Mouse (Mus musculus) cortical plate, adult 2 months (tissue): Measurements from ENCODE around the gene Gm17416. TPM values are rescaled to one million over a fixed set of nuclear protein-coding genes. Genes with fewer than 3 reads are reported as not detected.

ENCODE experiments used
- H3K27ac ChIP-seq: fragments of 200-500 bp; 2 replicates; pipeline ENCODE4 v1.5.1; 2012; ENCODE audit warnings: low read length, control low read depth, inconsistent platforms; ENCODE audit not compliant: insufficient read depth
- H3K4me1 ChIP-seq: fragments of 200-500 bp; 2 replicates; pipeline ENCODE4 v1.6.1; 2011; ENCODE audit warnings: low read length; ENCODE audit not compliant: control insufficient read depth, insufficient read depth
- H3K4me3 ChIP-seq: fragments of 200-500 bp; 2 replicates; pipeline ENCODE4 v1.5.1; 2011; ENCODE audit warnings: mild to moderate bottlenecking, low read length, control low read depth; ENCODE audit not compliant: insufficient read depth
- CTCF ChIP-seq: fragments of 200-500 bp; IDR thresholded peaks from 2 replicates; pipeline ENCODE4 v1.5.1; 2011; ENCODE audit warnings: mild to moderate bottlenecking, control low read depth, low read length; ENCODE audit not compliant: insufficient read depth; ENCODE audit errors: extremely low read depth
- POLR2A ChIP-seq: fragments of 200-500 bp; IDR thresholded peaks from 2 replicates; pipeline ENCODE4 v1.6.1; 2011; ENCODE audit warnings: mild to moderate bottlenecking, low read length, control low read depth; ENCODE audit not compliant: insufficient read depth; ENCODE audit errors: extremely low read depth
- polyA plus RNA-seq: library from polyadenylated mRNA; depleted of rRNA; stranded (reverse); fragments of >200 nt; gene quantifications from 2 replicates; pipeline ENCODE4 v1.2.3, GENCODE M21; 2012; rRNA removed

Gm17416 gene
- polyA plus RNA-seq, result not detected in 2 replicates

DNA sequence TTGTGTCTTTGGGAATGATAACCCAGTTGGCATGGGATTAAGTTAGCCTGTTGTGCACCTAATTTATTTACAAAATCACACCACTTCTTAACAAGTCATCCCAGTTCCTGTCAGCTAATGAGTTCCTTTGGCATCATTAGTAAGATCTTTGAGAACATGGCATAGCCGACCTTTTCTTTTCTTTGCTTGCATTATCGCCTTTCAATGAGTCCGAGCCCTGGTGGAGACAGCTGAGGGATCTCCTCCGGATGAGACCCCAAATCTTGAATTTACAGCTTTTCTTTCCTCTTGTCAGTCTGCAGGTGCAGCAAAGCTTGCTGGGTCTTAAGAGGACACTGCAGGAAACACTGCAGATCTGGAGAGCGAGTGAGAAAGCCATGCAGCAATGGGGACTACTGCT is at the start of gene Gm17416:
Gene Gm17416 (plus strand): TSS at position 301 of the 400 bp plus-strand sequence.
- no peak within 1 kb of the TSS for H3K27ac ChIP-seq
- TF ChIP-seq CTCF (no peak), POLR2A (no peak)
- no peaks in the 10 kb centered on the region for H3K4me1 ChIP-seq
- no peak within 1 kb of the TSS for H3K4me3 ChIP-seq

GRCm38 (mm10) chr2:152539944-152540710 is 29.0 kb upstream of the Gm17416 start, which contains the start of gene Defb29:
Gene Defb29, minus strand, starts transcription at chr2:152540098.
- Histone ChIP-seq H3K4me3 (no peak within 1 kb of the TSS), H3K4me1 (no peaks in the 10 kb centered on the region), H3K27ac (no peak within 1 kb of the TSS)
- TF ChIP-seq POLR2A (no peak), CTCF (no peak)

DNA sequence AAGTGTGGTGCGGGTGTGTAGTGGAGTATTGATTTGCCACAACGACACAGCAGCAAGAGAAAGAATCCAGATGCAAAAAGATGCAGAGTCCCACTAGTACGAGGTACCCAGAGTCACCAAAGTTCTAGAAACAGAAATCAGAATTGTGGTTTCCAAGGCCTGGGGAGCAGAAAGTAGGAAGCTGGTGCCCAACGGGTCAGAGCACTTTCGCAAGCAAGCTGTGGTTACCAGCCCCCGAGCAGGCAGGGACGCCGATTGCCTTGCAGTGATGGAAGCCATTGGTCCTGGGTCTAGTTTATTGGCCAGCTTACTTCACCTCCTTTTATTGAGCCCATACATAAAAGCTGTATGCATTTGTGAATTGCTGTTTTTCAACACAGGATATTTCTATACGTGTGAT is 27.2 kb upstream of the Gm17416 start:
- Histone ChIP-seq H3K4me1 (no peaks in the 10 kb centered on the region), H3K27ac (no peak overlapping the region), H3K4me3 (no peak overlapping the region)
- no peak for TF ChIP-seq CTCF

DNA sequence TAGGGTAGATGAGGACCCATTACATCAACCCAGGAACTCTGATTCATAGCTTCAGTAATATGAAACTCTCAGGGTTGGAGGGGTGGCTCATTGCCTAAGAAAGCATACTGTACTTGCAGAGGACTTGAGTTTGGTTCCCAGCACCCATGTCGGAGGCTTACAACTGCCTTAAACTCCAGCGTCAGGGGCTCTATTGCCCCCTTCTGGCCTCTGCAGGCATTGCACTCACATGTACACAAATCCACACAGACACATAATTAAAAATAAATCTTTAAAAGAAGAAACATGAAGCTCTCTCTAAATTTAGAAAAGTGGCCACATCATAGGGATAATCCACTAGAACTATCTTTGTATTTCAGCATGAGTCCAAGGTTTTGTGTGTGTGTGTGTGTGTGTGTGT is 26.2 kb upstream of the Gm17416 start:
- TF ChIP-seq CTCF (no peak), POLR2A (no peak)
- no peak overlapping the region for H3K27ac ChIP-seq
- H3K4me1 ChIP-seq, result no peaks in the 10 kb centered on the region
- no peak overlapping the region for H3K4me3 ChIP-seq

DNA sequence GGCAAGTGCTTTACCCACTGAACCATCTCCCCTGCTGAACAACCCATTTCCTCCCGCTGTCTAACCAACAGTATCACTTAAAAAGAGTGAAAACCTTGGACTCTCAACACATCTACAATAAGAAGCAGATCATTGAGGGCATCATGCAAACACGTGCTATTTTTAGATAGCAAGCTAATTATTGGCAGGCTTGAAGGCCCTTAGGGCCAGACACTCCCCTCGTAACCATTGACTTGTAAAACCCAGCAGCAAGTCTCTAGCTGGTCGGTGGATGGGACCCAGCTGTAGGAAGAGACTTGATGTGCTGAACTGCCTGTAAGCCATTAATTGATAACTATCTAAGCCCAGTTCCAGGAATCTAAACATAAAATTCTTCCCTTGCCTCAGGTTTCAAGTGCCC is 25.7 kb upstream of the Gm17416 start:
- TF ChIP-seq CTCF (no peak), POLR2A (no peak)
- no peak overlapping the region for H3K27ac ChIP-seq
- no peak overlapping the region for H3K4me3 ChIP-seq
- H3K4me1 ChIP-seq, result no peaks in the 10 kb centered on the region

- Histone ChIP-seq H3K4me1 (no peaks in the 10 kb centered on the region), H3K4me3 (no peak overlapping the region), H3K27ac (no peak overlapping the region)
- TF ChIP-seq CTCF, result peak; percentile 65
- TF ChIP-seq POLR2A, result no peak
Observed at GRCm38 (mm10) chr2:152544691-152545090, 24.4 kb upstream of the Gm17416 start.

DNA sequence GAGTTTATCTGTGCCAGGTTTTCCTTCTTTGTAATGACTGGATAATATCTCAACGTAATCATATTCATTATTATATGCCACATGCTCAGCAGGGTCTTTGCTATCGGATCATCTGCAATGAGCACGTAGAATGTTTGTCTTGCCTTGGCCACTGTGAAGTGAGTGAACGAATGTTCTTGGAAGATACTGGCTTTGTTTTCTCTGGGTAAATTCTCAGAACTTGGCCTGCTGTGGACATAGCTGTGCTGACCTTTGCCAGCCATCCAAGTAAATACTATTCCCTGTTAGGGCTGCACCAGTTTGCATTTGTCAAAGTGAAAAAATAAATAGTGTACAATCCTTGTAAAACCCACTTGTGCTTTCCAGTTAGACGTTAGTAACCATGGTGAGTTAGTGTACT is 21.0 kb upstream of the Gm17416 start:
- no peak overlapping the region for H3K27ac ChIP-seq
- H3K4me1 ChIP-seq, result no peaks in the 10 kb centered on the region
- TF ChIP-seq POLR2A, result no peak
- no peak for TF ChIP-seq CTCF
- H3K4me3 ChIP-seq, result no peak overlapping the region

DNA sequence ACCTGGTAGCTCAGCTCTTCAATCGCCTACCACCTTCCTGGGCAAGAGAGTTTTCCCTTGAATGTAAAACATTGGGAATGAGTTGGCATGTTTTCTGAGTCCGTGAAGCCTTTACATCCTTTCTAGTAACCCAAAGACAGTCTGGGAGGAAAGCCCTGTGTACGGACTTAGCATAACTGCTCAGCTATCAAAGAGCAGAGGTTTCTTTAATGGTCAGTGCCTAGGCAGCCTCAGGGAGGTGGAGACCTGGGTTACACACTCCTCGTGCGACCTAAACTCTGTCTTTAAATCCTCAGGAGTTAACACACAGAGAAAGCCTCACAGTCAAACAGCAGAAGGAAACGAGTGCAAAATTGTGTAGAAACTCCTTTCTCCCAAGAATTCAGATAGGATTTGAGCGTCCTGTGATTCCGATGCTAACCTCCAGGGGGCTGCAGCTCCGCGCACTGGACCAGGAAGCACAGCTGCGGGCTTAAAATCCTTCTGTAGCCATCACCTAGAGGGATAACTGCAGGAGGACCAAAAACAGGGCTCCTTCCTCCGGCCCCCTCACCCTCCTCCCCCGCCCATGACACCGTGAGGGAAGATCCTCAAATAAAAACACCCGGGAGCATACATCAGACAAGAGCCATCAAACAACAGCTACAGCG is 15.2 kb upstream of the Gm17416 start:
- Histone ChIP-seq H3K4me1 (no peaks in the 10 kb centered on the region), H3K4me3 (no peak overlapping the region), H3K27ac (no peak overlapping the region)
- TF ChIP-seq POLR2A (no peak), CTCF (peak; percentile 75)

DNA sequence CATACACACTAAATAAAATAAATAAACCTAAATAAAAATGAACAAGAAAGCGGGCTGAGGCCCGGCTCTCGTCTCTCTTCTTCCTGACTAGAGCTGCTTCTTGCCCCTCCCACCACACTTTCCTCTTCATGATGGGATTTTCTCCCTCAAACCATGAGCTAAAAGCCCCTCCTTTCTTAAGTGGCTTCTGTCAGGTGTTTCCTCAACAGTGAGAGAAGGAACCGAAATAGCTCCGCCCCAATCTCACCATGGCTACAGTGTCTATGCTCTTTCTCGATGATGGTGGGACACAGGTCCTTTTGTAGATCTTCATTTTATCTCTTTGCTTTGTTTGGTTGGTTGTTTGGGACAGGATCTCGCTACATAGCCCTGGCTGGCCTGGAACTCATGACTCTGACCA is 12.5 kb upstream of the Gm17416 start:
- Histone ChIP-seq H3K4me3 (no peak overlapping the region), H3K4me1 (no peaks in the 10 kb centered on the region), H3K27ac (no peak overlapping the region)
- TF ChIP-seq CTCF (no peak), POLR2A (no peak)

- no peak overlapping the region for H3K4me3 ChIP-seq
- no peaks in the 10 kb centered on the region for H3K4me1 ChIP-seq
- TF ChIP-seq POLR2A (no peak), CTCF (no peak)
Observed at GRCm38 (mm10) chr2:152569881-152570280, 743 bp downstream of the Gm17416 start.

More at GRCm38 (mm10) chr2:152569881-152570280, 743 bp downstream of the Gm17416 start:
- no peak overlapping the region for H3K27ac ChIP-seq
